Mouse (Mus musculus) testis, postnatal 10 days (tissue): Measurements from ENCODE around the gene Camta1.

Experiments
- DNase-seq: peaks from one replicate; pipeline ENCODE4 v3.0.0; 2021; ENCODE audit warnings: low spot score

Camta1 gene

DNA sequence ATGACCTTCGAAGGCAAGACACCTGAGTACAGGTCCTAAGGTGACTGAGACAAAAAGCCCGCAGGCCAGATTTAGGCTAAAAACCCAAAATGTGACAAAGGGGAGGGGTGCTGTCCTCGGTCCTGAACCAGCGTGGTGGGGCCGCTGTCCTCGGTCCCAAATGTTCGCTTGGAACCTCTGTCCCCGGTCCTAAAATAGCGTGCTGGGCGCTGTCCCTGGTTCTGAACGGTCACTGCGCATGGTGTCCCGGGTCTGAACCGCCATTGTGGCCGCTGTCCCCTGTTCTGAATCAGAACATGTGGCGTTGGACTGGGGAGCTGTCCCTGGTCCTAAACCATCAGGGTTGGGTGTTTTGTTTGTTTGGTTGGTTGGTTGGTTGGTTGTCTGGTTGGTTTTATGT, 257.2 kb downstream of the Camta1 start:
- peak; percentile 96 for DNase-seq

DNA sequence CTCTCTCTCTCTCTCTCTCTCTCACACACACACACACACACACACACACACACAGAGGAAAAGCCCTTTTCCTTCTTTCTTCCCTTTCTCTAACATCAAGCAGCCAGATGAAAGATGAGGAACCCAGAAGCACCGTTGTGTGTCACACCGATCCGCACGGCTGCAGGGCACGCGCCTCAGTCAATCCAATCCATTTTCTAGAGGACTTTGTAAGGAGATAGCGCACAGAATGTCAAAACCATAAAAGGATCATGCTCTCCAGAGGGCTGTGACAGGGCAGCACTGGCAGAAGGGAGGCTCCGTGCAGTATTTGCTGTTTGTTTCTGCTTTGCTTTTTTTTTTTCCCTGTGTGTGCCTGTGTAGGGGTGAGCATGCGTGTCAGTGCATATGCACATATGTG, 258.1 kb downstream of the Camta1 start:
- no peak for DNase-seq

DNA sequence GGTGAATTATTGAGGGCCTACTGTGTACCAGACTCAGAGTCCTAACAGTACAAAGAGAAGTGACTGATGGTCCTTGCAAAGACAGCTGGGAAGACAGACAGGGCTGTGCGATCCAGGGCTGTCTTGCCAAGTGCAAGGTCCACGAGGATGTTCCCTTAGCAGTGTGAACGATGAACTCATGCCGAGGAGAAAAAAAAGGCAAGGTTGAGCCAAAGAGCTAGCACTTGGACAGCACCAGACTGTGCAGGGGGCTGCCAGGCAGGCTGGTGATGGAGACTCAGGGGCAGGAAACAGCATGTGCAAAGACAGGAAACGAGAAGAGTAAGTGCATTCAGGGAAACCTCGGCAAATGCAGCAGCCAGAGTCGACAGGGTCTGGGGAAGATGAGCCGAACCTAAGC, 266.6 kb downstream of the Camta1 start:
- no peak for DNase-seq

DNA sequence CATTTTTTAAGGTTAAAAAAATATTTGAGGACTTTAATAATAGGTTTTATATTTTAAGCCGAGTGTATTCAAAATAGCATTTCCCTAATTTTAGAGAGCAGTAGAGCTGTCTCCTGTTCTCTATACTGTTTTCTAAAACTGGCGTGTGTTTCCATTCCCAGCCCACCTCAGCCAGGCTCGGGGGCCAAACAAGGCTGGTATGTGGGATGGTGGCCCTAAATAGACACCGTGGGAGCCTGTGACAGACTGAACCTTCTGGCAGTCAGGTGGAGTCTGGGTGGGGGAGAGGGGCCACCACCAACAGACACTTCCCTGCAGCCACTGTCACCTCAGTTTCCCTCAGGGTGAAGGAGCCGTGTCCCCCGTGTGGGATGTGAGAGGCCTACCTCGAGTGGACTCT, 268.6 kb downstream of the Camta1 start:
- DNase-seq: no peak

DNA sequence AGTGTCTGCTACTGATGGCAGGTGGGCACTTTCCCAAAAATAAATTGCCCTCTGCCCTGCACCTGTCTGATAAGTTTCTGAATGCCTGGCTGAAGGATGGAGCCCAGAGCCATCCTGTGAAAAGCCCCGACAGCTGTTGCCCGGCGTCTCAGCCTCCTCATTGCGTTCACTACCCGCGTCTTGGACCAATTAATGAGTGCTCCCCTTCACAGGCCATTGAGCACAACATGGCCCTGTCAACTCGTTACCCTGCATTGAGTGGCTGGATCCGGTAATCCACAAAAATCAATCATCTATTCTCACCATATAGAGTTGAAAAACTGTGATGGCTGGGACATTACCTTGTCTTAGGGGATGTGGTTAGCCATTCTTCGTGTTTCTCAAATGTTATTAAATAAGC, 275.6 kb downstream of the Camta1 start:
- no peak for DNase-seq

DNA sequence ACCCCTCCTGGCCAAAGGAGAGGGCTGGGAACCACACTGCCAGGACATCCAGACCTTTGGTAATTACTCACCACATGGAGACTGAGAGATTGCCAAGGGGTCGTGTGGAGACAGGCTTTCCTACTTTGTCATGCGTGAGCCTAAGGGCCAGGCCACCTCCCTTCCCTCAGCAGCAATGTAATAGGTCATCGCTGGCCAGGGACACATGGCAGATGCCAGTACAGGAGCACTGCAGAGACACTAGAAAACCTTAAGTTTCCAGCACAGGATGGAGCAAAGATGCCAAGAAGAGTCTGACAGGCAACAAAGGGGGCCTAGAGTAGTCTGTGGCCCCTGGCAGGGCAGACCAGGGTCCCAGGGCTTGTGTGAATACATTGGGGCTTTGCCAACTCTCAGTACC, 283.7 kb downstream of the Camta1 start:
- no peak for DNase-seq

DNA sequence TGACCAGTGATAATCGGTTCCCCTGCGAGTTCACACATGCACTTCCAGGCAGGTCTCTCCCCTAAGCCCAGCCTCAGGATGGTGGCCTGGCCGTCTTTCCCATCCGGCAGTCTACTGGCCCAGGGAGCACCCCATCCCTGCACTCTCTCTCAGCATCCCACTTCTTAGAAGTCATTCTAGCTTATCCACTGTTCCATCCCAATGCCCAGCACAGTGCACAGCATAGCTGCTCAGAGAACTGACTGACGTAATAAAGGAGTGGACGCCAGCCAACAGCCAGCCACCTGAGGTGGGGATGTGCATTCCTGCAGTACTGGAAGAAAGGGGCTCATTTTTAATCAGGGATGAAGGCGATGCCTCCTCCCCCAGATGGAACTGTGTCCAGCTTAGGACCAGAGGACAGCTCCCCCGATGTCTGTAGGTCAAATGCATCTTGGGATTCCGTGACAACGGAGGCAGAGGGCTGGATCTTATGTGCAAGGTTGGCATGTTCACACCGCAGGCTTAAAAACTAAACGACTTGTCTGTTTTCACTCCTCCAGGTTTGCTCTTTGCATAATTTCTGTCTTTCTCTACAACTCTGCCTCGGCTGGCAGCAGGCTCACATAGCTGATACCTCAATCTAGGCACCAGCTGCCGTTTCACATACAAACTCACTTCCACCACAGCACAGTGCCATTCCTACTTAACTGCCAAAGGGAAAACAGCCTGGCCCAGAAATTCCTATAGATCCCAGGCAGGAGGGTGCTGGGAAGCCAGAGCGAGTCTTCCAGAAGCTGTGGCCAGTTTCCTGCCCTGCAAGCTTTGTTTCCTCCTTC, 285.2 kb downstream of the Camta1 start:
- no peak for DNase-seq

DNA sequence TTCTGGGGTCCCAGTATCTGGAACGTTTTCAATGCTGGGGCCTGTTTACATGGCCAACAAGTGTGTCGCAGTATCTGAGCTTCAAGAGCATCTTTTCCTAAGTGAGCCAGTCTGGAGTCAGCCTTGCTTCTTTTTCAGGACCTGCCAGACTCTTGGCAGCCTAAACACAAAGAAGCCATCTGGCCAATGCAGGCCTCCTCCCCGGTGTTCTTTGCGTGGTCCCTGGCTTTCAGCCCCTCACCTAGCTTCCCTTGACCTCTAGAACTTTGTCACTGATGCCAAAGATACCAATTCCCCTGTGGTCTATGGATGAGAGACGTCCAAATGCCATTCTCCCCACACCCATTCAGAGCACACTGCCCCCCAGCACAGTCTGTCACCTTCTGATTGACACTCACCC, 289.0 kb downstream of the Camta1 start:
- no peak for DNase-seq

DNA sequence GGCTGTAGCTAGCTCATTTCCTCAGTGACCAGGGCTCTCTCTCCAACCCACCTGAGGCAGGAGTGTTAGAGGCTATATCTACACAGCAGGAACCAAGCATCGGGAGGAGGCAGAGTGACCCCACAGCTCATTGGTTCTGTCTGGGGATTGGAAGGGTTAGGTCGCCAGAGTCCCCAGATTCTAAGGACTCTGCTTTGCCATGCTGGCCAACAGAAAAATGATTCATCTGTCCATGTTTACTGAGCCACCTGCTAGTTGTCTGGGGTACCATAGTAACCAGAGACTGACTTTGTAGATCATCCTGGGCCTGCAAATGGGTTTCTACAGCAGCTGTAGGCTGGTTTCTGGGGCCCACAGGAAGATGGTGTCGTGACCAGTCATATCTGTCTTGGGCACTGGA, 292.1 kb downstream of the Camta1 start:
- DNase-seq: no peak

DNA sequence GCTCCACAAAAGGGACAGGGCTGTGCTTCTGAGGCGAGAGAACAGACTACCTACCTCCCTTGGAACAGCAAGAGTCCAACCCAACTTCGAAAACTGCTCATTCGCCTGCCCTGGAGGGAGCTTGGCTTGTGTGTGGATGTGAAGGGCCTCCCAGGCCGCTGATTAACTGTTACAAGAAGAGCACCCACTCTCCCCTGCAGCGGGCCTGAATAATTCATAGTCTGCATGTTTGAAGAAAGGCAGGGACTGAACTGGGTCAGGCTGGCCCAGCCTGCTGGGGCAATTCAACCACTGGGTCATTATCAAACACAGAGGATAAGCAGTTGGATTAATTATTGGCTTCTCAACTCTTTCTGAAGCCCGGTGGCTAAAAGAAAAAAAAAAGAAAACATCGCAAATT, 292.8 kb downstream of the Camta1 start:
- DNase-seq: no peak

DNA sequence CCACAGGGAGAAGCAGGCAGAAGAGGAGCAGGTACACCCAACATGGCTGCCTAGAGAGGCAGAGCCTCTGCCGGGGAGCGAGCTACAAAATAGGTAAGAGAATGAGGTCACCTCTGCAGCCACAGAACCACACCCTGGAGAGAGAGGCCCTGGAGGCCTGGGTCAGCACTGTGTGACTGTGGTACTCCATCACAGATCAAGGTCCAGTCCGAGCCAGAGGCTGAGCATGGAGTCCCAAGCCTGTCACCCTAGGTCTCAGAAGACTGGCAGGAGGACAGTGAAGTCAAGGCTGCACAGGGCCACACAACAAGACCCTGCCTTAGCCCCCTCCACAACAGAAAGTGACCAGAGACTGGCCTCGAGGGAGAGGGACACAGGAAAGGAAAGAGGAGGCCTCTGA, 294.6 kb downstream of the Camta1 start:
- no peak for DNase-seq

DNA sequence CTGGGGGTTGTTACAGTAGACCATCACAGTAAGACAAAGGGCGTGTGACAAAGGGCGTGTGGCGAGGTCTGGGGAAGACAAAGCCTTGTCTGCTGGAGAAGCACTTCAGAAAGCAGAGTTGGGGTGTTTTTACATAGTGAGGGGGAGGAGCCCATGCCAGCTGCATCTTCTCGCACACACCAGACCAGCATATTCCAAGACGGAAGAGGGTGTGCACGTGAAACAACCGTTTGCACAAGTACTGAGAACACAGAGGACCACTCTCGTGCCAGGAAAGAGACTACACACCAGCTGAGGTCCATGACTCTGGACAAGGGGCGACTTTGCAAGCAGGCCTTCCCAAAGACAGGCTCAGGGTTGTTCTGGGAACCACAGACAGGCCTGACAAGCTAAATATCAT, 306.2 kb downstream of the Camta1 start:
- no peak for DNase-seq

DNA sequence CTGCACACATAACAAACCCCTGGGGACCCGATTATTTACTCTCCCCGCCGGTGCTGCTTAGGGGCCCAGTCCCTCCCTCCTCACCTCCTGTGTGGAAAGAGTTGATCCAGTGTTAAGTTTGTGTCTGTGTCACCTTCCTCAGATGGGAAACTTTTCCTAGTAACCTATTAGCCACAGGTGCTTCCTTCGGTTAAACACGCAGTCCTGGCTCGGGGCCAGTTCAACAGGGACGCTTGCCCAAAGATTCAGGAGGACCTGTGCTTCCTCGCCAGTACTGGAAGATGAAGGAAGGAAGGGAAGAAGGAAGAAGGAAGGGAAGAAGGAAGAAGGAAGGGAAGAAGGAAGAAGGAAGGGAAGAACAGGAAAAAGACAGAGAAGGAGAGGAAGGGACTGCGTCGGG, 312.2 kb downstream of the Camta1 start:
- no peak for DNase-seq

DNA sequence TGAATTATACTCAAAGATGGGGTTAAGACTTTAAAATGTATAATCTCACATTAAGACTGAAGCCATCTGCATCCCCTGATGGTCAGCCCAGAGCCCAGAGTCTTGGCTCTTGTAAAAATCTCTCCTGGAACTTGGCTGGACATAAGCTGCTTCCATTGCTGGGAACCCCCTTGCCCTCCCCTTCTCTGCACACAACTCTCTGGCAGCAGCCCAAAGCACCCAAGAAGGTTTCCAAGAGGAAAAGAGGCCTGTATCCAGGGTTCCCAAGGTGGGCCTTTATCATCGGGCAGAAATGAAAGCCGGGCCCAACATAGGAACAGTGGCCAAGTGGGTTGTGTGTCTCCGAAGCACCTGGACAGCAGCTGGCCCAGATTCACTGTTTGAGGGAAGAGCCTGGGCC, 316.2 kb downstream of the Camta1 start:
- DNase-seq: no peak

DNA sequence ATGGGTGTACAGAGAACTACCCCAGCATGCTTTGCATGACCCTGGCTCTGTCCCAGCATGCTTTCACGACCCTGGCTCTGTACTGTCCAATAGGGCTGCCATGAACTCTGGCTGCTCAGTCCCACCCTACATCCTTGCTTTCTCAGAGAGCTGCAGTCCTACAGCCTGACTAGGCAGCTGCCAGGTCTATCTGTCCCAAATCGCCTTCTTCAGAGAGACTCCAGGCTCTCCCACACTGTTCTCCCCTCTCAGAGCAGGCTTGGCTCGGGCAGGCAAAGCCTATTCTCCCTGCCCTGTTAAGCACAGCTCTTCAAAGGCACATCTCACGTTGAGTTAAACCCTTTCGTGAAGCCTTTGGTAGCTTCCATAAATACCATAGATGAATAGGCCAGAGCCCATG, 317.5 kb downstream of the Camta1 start:
- DNase-seq: no peak

DNA sequence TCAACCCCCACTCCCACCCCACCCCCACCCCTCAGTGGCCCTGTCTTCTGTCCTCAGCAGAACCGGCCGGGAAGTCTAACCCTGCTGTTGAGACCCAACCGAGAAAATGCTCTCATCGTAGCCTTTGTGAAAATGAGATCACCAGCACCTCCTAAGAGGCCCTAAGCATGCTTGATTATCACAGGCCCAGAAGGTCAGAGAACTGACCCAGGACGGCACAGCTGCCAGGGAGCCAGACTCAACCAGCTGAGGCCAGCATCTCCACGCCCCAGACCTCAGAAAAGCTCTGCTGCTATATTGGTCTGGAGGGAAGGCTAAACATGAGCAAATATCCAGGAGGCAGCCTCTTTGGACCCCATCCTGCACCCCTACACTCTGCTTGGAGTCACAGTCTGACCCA, 321.1 kb downstream of the Camta1 start:
- DNase-seq: no peak

DNA sequence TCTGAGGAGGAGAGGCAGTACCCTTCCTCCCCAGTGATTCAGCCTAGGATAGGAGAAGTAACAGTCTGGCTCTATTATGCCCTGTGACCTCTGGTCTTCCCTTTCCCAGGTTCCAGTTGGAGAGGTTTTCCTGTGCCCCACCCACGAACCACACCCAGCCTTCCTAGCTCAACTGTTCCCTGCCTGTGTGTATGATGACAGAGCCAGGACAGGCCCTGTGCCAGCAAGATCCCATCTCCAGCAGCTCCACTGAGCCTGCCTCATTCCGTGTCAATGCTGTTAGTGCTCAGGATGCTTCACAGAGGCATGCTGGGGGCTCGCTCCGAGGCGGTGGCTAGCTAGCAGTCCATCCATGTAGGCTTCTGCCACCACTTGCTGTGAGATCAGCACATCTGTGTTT, 321.8 kb downstream of the Camta1 start:
- no peak for DNase-seq

DNA sequence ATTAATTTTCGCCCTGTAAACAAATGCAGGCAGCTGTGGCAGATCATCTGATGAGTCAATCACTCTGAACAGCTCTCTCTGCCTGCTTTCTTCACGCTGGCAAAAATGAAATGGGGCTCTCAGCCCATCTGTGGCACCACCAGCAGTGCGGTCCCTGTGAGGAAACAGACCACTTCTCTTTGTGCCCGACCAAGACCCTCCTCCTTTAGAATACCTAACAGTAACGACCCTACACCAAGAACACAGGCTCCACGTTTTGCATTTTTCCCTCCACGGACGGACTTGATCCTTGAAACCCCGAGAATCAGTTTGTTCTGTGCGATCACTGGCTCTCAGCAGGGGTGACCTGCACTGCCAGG, 322.5 kb downstream of the Camta1 start:
- no peak for DNase-seq

DNA sequence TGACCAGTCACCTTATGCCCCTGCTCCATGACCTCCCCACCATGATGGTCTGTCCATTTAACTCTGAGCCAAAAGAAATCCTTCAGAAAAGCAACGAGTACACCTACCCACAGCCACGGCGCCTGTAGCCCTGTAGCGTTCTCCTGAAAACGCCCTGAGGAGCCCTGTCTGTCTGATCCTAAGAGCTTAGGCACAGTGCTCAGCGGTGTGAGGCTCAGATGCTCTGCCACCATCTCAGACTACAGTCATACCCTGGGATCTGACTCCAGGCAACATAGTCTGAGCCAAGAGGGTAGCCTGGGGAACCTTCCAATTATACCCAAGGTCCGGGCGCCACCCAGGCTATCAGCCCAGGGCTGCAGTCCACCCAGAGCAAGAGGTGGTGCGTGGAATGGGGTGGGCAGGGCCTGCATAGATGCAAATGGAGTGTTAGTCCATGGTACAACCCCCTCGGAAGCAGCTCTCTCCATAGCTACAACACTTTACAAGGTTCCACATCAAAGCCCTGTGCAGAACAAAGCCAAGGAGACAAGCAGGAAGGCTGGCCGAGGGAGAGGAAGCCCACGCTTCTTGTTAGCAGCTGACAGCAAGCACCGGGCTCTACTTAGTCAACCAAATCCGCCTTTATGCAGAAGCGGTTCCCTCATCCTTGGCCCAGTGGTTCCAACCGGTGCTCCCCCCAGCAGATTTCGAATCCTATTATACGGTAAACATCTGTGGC, 323.1 kb downstream of the Camta1 start:
- no peak for DNase-seq

DNA sequence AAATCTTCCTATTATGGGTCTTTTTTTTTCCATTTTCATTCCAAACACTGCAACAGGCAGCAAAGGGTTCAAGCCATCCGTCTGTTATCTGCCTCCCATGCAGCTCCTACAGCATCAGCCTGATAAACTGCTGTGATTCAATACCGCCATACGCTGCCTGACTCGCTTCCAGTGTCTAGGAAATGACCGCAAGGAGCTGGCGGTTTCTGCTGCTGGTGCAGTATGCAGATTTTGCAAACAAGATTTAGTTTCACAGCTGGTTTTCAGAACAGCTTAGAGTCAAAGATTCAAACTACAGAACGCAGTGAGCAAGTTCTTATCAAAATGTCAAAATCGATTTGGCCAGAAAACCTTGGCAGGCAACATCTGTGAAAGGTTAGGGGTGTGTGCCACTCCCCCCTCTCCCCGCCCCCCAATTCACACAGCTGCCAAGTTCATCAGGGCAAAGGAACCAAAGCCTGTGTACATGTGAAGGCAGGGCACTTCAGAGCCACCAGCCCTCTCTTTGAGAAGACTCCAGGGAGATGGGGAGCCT, 325.7 kb downstream of the Camta1 start:
- no peak for DNase-seq

DNA sequence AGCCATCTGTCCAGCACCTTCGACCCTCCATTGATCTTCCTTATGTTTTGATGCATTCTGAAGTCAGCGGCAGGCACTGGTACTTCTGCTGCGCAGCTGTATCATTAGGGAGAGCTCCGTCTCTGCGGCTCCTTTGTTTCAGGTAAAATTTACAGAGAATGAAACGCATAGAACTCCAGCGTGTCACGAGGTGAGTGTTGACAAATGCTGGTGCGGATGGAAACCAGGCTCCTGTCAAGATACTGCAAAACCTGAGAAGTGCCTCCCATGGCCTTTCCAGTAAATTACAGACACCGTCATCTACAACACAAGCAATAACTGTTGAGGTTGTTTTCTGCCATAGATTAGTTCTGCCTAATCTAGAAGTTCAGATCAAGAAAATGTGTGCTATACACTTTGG, 328.2 kb downstream of the Camta1 start:
- no peak for DNase-seq

DNA sequence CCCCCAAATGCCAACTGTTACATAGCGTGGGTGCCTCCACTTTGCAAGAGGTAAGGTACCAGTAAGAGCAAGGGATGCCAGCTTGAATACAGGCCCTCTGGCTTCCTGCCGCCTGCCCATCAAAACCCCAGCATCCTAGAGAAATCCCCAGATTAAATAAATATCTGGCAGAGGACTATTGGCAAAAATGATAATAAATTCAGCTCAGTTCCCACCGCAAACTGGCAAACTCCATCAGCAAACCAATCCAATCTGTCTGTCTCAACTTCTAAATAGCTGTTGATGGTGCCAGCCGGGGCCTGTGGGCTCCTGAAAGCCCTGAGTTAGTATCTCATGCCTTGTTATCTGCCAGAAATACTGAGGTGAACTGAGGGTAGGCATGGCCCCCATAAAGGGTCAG, 333.2 kb downstream of the Camta1 start:
- no peak for DNase-seq

DNA sequence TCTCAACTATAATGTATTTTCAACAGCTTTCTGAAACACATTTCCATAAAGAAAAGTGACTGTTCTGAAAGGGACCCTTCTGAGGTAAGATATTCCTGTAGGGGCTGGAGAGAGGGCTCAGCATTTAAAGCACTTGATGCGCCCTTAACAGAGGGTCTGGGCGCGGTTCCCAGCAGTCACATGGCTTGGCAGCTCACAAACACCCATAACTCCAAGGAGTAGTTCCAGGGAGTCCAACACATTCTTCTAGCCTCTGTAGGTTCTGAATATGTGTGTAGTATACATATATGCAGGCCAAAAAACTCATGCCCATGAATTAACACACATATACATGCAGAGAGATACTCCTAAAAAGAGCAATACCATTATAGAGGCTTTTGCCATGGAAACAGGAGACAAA, 333.9 kb downstream of the Camta1 start:
- DNase-seq: no peak

DNA sequence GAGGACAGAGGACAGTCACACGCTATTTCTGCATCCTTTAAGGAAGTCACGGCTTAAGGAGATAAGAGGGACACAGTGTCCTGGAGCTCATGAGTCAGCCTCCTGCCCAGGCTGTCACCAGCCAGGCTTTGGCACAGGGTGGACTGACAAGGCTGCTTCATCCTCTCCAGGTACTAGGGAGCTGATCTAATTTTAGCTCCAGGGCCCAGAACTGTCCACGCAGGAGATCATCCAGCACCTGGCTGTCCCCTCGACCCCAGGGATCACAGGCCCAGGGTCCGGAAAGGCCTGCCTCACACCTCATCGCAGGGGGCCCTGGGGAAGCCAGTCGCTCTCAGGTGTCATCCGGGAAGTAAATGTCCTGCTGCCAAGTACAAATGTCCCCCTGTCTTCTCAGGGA, 341.6 kb downstream of the Camta1 start:
- DNase-seq: no peak
